Mouse (Mus musculus) adrenal gland, postnatal 25 days (tissue): ENCODE data around the gene Prrc2b. TPM values are rescaled to one million over a fixed set of nuclear protein-coding genes. Genes with fewer than 3 reads are reported as not detected.
A peak's percentile ranks its signal among the peaks of the same experiment; 100 is the strongest.

Source experiments
- DNase-seq: peaks from one replicate; pipeline ENCODE4 v3.0.0; 2021; ENCODE audit warnings: mixed read lengths
- total RNA-seq: library from RNA; stranded (reverse); gene quantifications from 2 replicates; pipeline ENCODE4 v1.2.3, GENCODE M21; 2021

Gene Prrc2b
- total RNA-seq, 1 experiment from 2014 or later, result 128 TPM

GRCm38 (mm10) chr2:32134039-32134438 lies 16.8 kb upstream of the Prrc2b start:
- peak; percentile 84 for DNase-seq

GRCm38 (mm10) chr2:32137667-32138266 lies 13.1 kb upstream of the Prrc2b start:
- DNase-seq, result peak; percentile 97

DNA sequence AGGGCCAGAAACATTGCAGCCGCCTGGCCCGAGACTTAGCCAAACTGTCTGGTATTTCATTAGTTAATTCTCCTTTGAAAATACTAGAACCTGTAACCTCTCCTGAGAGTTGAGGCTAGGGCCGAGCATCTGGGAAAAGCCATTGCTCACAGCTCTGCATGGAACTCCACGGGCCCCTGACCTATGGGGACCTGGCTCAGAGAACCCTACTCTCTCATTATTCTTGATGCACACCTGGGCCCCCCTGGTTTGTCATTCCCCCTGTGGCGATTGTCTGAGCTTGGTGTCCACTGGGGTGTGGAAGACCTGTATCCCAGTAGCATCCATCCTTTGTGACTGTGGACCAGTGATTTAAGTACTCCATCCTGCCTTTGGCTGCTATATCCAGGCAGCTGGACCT lies 11.5 kb upstream of the Prrc2b start:
- no peak for DNase-seq

DNA sequence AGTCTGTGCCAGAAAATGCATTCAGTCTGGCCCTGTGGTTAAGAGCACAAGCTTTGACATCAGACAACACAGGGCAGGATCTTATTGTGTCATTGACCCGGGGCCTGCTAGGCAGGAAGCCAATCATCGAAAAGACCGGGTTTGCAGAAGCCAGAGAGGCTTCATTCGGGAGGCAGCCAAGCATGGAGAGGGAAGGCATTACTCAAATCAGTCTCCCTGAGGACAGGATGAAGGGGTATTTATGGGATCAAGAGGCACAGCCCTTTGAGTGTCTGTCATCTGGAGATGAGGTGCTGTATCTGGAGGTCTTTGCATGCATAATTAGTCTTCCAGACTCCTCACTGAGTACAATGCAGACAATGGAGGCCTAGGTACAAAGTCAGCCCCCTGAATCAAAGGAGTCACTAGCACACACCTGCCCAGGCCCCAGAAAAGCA lies 10.4 kb upstream of the Prrc2b start:
- no peak for DNase-seq

GRCm38 (mm10) chr2:32141602-32142001 lies 9.3 kb upstream of the Prrc2b start:
- no peak for DNase-seq

GRCm38 (mm10) chr2:32142368-32142767 lies 8.5 kb upstream of the Prrc2b start:
- DNase-seq, result no peak

DNA sequence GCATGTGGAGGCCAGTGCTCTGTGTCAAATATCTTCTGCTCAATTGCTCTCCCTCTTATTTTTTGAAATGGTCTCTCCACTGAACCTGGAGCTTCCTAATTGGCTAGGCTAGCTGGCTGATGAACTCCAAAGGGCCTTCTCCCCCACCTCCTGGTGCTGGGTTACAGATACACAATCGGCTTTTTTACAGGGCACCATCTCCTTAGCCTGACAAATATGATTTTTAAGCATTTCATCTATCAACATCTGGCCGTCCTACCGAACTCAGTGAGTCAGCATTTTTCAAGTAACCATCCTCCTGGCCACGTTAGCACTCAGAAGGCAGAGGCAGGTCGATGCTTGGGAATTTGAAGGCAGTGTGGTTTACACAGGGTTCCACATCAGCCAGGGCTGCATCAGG lies 6.2 kb upstream of the Prrc2b start:
- no peak for DNase-seq

DNA sequence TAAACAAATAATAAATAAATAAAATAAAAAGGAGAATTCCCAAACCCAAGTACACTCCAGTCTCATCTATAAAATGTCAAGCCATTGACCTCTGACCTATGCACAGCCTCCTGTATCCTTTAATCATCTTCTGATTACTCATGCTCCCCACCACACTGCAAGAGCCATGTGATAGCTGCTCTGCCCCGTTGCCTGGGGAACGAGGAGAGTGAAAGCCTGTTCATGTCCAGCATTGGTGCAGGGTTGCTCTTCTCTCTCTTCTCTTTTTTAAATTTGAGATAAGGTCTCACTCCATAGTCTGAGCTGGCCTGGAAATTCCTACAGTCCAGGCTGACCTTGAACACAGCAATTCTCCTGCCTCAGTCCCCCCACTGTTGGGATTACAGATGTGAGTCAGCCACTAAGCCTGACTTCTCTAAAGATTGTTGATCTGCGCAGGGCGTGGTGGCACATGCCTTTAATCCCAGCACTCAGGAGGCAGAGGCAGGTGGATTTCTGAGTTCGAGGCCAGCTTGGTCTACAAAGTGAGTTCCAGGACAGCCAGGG lies 4.2 kb upstream of the Prrc2b start:
- DNase-seq, result no peak

DNA sequence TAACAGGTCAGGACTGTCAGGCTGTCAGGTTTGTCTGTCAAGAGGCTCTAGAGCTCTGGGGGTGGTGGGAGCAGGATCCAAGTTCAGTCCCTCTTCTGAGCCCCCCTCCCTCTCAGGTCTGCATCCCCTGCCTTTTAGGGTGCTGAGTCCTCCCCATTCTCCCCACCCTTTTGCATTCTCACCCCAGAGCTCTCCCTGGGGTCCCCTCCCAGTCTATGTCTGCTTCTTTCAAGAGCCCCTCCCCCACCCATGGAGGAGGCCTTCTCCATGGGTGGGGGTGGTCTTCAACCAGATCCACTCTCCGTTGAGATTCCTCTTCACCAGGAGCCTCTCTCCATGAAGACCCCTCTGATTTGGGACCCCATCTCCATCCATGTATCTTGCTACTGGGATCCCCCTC lies 747 bp upstream of the Prrc2b start:
- no peak for DNase-seq

DNA sequence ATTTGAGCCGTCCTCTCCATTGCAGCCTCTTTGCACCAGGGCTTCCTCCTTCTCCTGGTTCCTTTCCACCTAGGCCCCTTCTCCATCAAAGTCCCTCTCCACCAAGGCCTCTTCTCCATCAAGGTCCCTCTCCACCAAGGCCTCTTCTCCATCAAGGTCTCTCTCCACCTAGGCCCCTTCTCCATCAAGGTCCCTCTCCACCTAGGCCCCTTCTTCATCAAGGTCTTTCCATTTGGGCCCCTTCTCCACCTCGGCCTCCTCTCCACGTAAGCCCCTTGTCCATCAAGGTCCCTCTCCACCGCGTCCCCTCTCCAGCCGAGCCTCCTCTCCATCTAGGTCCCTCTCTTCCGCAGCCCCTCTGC lies 339 bp upstream of the Prrc2b start:
- DNase-seq, result no peak

GRCm38 (mm10) chr2:32151660-32152366 lies 931 bp downstream of the Prrc2b start:
- DNase-seq, result no peak

DNA sequence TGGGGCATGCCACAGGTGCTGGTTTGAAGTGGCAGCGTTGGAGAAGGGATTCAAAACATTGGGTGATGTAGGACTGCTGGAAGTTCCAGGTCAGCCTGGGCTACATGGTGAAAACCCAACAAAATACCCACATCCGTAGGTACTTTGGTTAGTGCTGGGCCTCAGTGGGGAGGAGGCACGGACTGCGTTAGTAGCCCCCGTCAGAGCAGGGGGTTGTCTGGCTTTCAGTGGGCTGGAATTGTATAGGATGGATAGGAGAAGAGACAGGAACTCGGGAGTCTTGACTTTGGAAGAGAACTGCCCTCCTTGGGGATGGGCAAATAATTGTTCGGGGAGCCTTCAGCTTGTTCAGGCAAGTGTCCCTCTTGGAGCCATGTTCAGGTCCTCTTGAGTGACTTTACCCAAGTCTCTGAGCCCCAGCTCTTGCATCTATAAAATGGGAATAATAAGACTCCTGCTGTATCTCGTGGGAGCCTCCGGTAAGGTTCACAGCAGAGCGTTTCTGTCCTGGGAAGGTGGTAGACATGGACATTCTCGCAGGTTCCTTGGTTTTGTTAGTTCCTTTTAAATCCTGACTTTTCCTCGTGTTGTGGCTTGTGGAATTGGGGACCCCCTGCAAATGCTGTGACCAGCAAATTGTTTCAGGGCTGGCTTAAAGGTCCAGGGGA lies 1.6 kb downstream of the Prrc2b start:
- no peak for DNase-seq

DNA sequence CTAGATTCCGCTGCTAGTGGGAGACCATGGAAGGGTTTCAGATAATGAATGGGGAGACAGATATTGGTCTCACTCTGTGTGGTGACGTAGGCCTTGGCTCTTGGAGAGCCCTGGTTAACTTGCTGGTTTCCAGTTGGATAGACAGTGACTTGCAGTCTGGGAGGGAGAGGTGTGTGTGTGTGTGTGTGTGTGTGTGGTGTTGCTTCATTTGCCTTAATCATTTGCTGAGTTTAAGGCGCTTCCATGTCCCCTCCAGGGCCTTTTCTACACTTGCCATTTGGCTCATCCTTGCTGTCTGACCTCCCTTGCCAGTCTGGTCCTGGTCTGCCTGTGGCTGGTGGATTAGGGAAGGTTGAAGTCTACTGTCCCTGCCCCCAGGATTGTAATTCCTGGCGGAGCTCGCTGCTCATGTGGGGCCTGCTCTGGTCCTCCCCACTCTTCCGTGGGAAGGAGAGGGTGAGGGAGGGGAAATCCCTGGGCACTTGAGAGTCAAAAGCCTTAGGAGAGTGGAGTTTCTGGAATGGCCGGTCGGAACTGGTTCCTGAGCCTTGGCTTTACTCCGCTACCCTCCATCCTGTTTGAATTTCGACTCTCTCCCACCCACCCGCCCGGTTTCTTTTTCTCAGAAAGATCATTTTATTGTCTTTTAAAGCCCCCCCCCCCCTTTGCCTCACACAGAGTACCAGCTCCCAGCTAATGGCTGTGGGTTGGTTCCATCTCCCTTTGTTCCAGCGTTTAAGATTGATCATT lies 2.3 kb downstream of the Prrc2b start:
- no peak for DNase-seq

GRCm38 (mm10) chr2:32153791-32154119 lies 2.9 kb downstream of the Prrc2b start:
- no peak for DNase-seq

DNA sequence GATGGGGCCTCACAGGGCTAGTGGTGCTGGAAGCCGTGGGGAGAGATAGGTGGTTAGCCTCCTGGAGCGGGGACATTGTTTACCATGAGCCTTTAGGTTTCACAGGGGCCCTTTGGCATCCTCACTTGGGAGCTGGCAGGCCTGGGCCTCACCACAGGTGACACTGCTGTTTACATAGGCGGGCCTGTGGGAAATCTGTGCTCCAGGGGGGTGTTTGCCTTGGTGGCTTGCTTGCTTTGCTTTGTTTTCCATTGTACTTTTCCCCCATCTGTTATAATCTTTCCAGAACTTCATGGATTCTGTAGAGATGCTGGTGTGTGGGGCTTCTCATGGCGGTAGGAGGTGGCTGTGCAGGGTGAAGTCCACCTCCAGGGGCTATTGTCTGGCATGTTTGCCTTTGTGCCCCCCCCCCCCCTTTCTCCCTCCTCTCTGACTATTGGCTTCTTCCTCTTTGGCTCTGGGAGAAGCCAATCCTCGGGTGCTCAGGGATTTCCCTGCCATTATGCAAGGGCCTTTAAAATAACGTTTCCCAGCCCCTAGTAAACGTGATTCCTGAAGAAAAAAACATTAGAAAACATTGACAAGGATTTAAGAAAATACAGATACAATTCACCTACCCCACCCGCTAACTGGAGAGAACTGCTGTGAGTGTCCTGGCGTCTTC lies 3.6 kb downstream of the Prrc2b start:
- DNase-seq, result no peak

DNA sequence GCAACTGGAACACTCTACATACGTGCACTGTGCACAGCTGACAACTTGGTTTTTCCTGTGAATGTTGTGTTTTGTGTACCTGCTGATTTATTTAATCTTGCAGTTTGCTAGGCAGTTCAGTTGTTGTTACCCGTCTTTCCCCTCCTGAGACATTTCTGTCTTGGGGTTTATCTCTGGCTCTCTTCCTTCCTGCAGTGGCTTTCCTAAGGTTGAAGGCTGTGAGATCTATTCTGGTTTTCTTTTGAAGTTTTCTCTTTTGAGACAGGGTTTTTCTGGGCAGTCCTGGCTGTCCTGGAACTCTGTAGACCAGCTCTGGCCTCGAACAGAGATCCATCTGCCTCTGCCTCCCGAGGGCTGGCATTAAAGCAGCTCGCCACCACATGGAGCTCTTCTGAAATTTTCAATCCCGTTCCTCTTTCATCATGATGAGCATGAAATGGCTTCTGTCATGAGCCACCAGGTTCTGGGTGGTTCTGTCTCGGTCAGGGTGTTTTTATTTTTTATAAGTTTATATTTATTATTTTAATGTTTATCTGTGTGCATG lies 4.2 kb downstream of the Prrc2b start:
- DNase-seq, result no peak

- DNase-seq, result no peak
Observed at GRCm38 (mm10) chr2:32155614-32156013, 4.7 kb downstream of the Prrc2b start.

DNA sequence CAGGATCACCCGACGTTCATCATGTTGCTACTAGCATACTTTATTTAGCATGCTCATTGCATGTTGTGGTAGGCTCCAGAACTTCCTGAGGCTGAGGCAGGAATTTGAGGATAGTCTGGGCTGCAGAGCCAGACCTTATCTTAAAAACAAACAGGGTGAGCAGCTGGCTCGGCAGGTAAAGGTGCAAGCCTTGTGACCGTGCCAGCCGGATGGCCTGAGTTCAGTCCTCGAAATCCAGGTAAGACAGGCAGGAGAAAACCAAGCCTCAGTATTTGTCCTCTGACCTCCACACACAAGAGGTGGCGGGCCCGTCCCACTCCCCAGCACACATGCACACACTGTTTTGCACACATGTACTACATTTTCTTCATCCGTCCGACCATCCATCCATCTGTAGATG lies 5.8 kb downstream of the Prrc2b start:
- no peak for DNase-seq

- no peak for DNase-seq
Observed at GRCm38 (mm10) chr2:32157328-32157727, 6.4 kb downstream of the Prrc2b start.

DNA sequence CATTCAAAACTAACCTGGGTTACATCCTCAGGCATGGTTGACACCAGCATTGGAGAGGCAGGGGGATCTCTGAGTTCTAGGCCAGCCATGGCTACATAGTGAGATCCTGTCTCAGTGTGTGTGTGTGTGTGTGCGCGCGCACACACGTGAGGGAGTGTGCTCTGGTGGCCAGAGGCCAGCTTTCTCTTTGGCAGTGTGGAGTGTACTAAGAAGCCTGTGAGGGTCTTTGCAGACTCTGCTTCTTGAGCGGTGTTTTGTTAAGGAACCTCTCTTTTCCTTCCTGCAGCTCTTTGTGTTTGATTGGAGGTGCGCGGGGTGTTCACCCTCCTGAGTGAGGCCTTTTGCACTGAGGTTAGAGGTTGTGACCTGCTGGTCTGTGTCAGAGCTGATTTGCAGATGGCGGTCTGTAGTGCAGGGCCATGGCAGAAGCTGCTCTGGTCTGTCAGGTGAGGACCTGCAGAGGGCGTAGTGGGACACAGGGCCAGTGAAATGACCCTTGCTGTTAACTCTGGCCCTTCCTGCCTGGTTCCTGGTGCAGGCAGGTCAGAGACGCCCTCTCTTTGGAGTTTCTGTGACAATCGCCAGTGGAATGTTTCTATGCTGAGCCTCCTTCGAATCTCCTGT lies 7.8 kb downstream of the Prrc2b start:
- DNase-seq, result no peak

- no peak for DNase-seq
Observed at GRCm38 (mm10) chr2:32160525-32160924, 9.6 kb downstream of the Prrc2b start.

GRCm38 (mm10) chr2:32160967-32161366 lies 10.1 kb downstream of the Prrc2b start:
- no peak for DNase-seq
